12 mouse cellular contexts compared by ENCODE assay signal in genomic region chr3:102062671-102063010, GRCm38 (mm10). TPM values are rescaled to one million over a fixed set of nuclear protein-coding genes. Genes with fewer than 3 reads are reported as not detected.
DNase-seq lines count a peak whose midpoint lies in the region; ATAC-seq and TF ChIP-seq lines count a peak whose summit lies in the region.
"Had no signal": no experiment of that assay in that cellular context is flagged by ENCODE, and none has a peak within 500 bp of the region (broad histone marks: within the 10 kb centered on the region; RNA-seq: fewer than 3 reads in every experiment).

No protein-coding gene starts in this region.

- no peak for ATAC-seq in heart, postnatal 0 days (ENCODE audit: insufficient read depth, low read depth)
- peak; percentile 37; the same call in 1 of the 2 replicates for ATAC-seq in neural tube, embryonic 12.5 days (ENCODE audit: low FRiP score, low read depth)
- no peak for ATAC-seq in neural tube, embryonic 15.5 days (ENCODE audit: low FRiP score)
- no peak; the same call in 1 of the 2 replicates for ATAC-seq in hindbrain, embryonic 14.5 days (ENCODE audit: low FRiP score)
- ATAC-seq in neutrophil, adult 5-6 weeks (ENCODE audit: extremely low read depth, insufficient number of reproducible peaks, low FRiP score, poor library complexity, severe bottlenecking) = 0 out of 2 replicates have a peak, but pooled peaks have one; percentile 6

- no peak overlapping the region for H3K9ac ChIP-seq in heart, postnatal 0 days (replicated peaks; ENCODE audit: low read depth, low read length)
- no peak overlapping the region for H3K9ac ChIP-seq in neural tube, embryonic 12.5 days
- no peak overlapping the region for H3K9ac ChIP-seq in neural tube, embryonic 15.5 days (replicated peaks)
- no peak overlapping the region for H3K9ac ChIP-seq in hindbrain, embryonic 14.5 days

- intact Hi-C loops in heart, postnatal 14 days (cut with DNase I) = loop anchor here (5.0 kb wide), 1 partner anchor 165 kb away; no protein-coding TSS in a partner anchor

- H3K4me3 ChIP-seq in heart, postnatal 0 days (ENCODE audit: low read depth, low read length) = no peak overlapping the region
- no peak overlapping the region for H3K4me3 ChIP-seq in neural tube, embryonic 12.5 days
- H3K4me3 ChIP-seq in neural tube, embryonic 15.5 days (replicated peaks) = no peak overlapping the region
- H3K4me3 ChIP-seq in hindbrain, embryonic 14.5 days (replicated peaks; ENCODE audit: low read length) = no peak overlapping the region

- no peaks in the 10 kb centered on the region for H3K27me3 ChIP-seq in heart, postnatal 0 days (ENCODE audit: control insufficient read depth, insufficient read depth, low read length)
- H3K27me3 ChIP-seq in neural tube, embryonic 12.5 days (replicated peaks) = no peaks in the 10 kb centered on the region
- H3K27me3 ChIP-seq in neural tube, embryonic 15.5 days (replicated peaks) = no peaks in the 10 kb centered on the region
- H3K27me3 ChIP-seq in hindbrain, embryonic 14.5 days (ENCODE audit: control insufficient read depth, insufficient read depth, low read length) = no peaks in the 10 kb centered on the region

- no peaks in the 10 kb centered on the region for H3K9me3 ChIP-seq in heart, postnatal 0 days (replicated peaks; ENCODE audit: control insufficient read depth, low read length)
- H3K9me3 ChIP-seq in neural tube, embryonic 12.5 days = no peaks in the 10 kb centered on the region
- no peaks in the 10 kb centered on the region for H3K9me3 ChIP-seq in neural tube, embryonic 15.5 days (replicated peaks)
- no peaks in the 10 kb centered on the region for H3K9me3 ChIP-seq in hindbrain, embryonic 14.5 days (ENCODE audit: control insufficient read depth, low read length)

- TF ChIP-seq EP300 in heart, postnatal 0 days (IDR thresholded peaks at IDR 0.05; ENCODE audit: low read depth) = no peak

- no peak overlapping the region for H3K4me2 ChIP-seq in heart, postnatal 0 days (ENCODE audit: low read depth, low read length)
- H3K4me2 ChIP-seq in neural tube, embryonic 12.5 days (replicated peaks) = no peak overlapping the region
- no peak overlapping the region for H3K4me2 ChIP-seq in neural tube, embryonic 15.5 days
- no peak overlapping the region for H3K4me2 ChIP-seq in hindbrain, embryonic 14.5 days (replicated peaks)

- H3K27ac ChIP-seq in heart, postnatal 0 days (ENCODE audit: low read depth) = peak overlapping the region; percentile 46; the same call in 1 of the 2 replicates
- 0 out of 2 replicates have a peak overlapping the region, but pooled peaks have one; percentile 8 for H3K27ac ChIP-seq in neural tube, embryonic 12.5 days
- H3K27ac ChIP-seq in neural tube, embryonic 15.5 days (replicated peaks) = no peak overlapping the region
- H3K27ac ChIP-seq in hindbrain, embryonic 14.5 days = 0 out of 2 replicates have a peak overlapping the region, but pooled peaks have one; percentile 17

- no peak for TF ChIP-seq CTCF in heart, postnatal 0 days (IDR thresholded peaks at IDR 0.05; ENCODE audit: low read depth)

- peaks cover 27% of the 10 kb centered on the region for H3K4me1 ChIP-seq in heart, postnatal 0 days (ENCODE audit: control insufficient read depth, insufficient read depth)
- H3K4me1 ChIP-seq in neural tube, embryonic 12.5 days = peaks cover 6% of the 10 kb centered on the region; the same call in 1 of the 2 replicates
- peaks cover 4% of the 10 kb centered on the region; the same call in 1 of the 2 replicates for H3K4me1 ChIP-seq in neural tube, embryonic 15.5 days
- no peaks in the 10 kb centered on the region for H3K4me1 ChIP-seq in hindbrain, embryonic 14.5 days (replicated peaks; ENCODE audit: control insufficient read depth, insufficient read depth, low read length)

- DNase-seq in heart, postnatal 0 days (ENCODE audit: low spot score) = no peak
- DNase-seq in heart, postnatal 14 days = no peak
- no peak for DNase-seq in hindbrain, embryonic 14.5 days (ENCODE audit: low spot score)
- DNase-seq in adrenal gland, adult 18-20 months (ENCODE audit: low spot score in 2 of 2) = no peak

- 23% methylated on average over 8 of the region's 8 CpGs for WGBS in heart, postnatal 0 days
- WGBS in neural tube, embryonic 12.5 days = 37% methylated on average over 8 of the region's 8 CpGs
- 30% methylated on average over 8 of the region's 8 CpGs for WGBS in neural tube, embryonic 15.5 days
- WGBS in hindbrain, embryonic 14.5 days = 29% methylated on average over 8 of the region's 8 CpGs

- no peaks in the 10 kb centered on the region for H3K36me3 ChIP-seq in heart, postnatal 0 days (replicated peaks; ENCODE audit: control insufficient read depth, insufficient read depth, low read length)
- no peaks in the 10 kb centered on the region for H3K36me3 ChIP-seq in neural tube, embryonic 12.5 days
- no peaks in the 10 kb centered on the region for H3K36me3 ChIP-seq in neural tube, embryonic 15.5 days
- H3K36me3 ChIP-seq in hindbrain, embryonic 14.5 days (replicated peaks; ENCODE audit: control insufficient read depth, insufficient read depth) = no peaks in the 10 kb centered on the region

RNA-seq across cellular contexts. Expression of gene Casq2, which starts 23.6 kb away (rescaled TPM):
- total RNA-seq in heart, postnatal 0 days (2014; rRNA removed; ENCODE audit: low replicate concordance) = 836 and 965 TPM in 2 replicates
- polyA plus RNA-seq in heart, postnatal 0 days (2015; fragmentation: Nextera tagmentation; extraction: Ambion mirVana) = 809 and 872 TPM in 2 replicates
- total RNA-seq in heart, postnatal 14 days (2021) = 1,000 to 10,000 TPM; 1,042 to 1,098 TPM
- polyA plus RNA-seq in neural tube, embryonic 12.5 days (2016; fragmentation: Nextera tagmentation; extraction: Ambion mirVana) = 4.3 and 5.8 TPM in 2 replicates
- polyA plus RNA-seq in neural tube, embryonic 15.5 days (2015; fragmentation: Nextera tagmentation; extraction: Ambion mirVana) = 4.0 and 6.2 TPM in 2 replicates
- 0.16 and 0.32 TPM in 2 replicates for polyA plus RNA-seq in hindbrain, embryonic 14.5 days (2014; fragmentation: Nextera tagmentation; extraction: Ambion mirVana)
- not detected in 2 replicates for total RNA-seq in neutrophil, adult 5-6 weeks (2017)
- 1 to 10 TPM in 1 of 2 experiments, under 1 TPM in 1; 0.96 to 1.9 TPM for total RNA-seq in adrenal gland, adult 18-20 months (2021)
- total RNA-seq: monocyte, adult 5-6 weeks had no signal

RNA-seq across cellular contexts. Expression of gene Nhlh2, which starts 52.8 kb away (rescaled TPM):
- total RNA-seq in heart, postnatal 0 days (2014; rRNA removed; ENCODE audit: low replicate concordance) = not detected in 2 replicates
- not detected in 2 replicates for polyA plus RNA-seq in heart, postnatal 0 days (2015; fragmentation: Nextera tagmentation; extraction: Ambion mirVana)
- not detected for total RNA-seq in heart, postnatal 14 days (2021)
- 119 and 140 TPM in 2 replicates for polyA plus RNA-seq in neural tube, embryonic 12.5 days (2016; fragmentation: Nextera tagmentation; extraction: Ambion mirVana)
- 14.9 and 19.2 TPM in 2 replicates for polyA plus RNA-seq in neural tube, embryonic 15.5 days (2015; fragmentation: Nextera tagmentation; extraction: Ambion mirVana)
- 27.2 and 29.4 TPM in 2 replicates for polyA plus RNA-seq in hindbrain, embryonic 14.5 days (2014; fragmentation: Nextera tagmentation; extraction: Ambion mirVana)
- not detected in 2 replicates for total RNA-seq in neutrophil, adult 5-6 weeks (2017)
- total RNA-seq in adrenal gland, adult 18-20 months (2021) = not detected
- total RNA-seq: gastrocnemius, postnatal 36 days; monocyte, adult 5-6 weeks had no signal
- polyA plus RNA-seq: kidney, adult 2 months; lung, adult 2 months; spleen, adult 2 months had no signal

Comparison
In these comparisons a context has a peak if more than half of its experiments do, and no peak if none do; other contexts are left out.
1. ATAC-seq: peak in neural tube, embryonic 12.5 days (single experiment) and neutrophil, adult 5-6 weeks (single experiment); none in heart, postnatal 0 days (single experiment), neural tube, embryonic 15.5 days (single experiment) and hindbrain, embryonic 14.5 days (single experiment).
2. RNA of gene Casq2, which starts 23.6 kb away (total RNA-seq): 1,042 to 1,098 TPM in heart, postnatal 14 days and 836 to 965 TPM in heart, postnatal 0 days; 0.96 to 1.9 TPM in adrenal gland, adult 18-20 months and not detected in neutrophil, adult 5-6 weeks; every median in the first group is over 100 times any median in the second.